Mouse (Mus musculus) midbrain, embryonic 16.5 days (tissue): ENCODE results near the gene Gm12789. TPM values are rescaled to one million over a fixed set of nuclear protein-coding genes. Genes with fewer than 3 reads are reported as not detected.
"Not testable (repeated sequence)": the region's sequence is repeated elsewhere in the genome, so short reads cannot be mapped to it uniquely, and the experiment has no call there.

Experiments
- ATAC-seq: fragments of 200-750 bp; cut with Nextera tagmentation; 2 replicates; pipeline ENCODE4 v1.8.0; 2017; ENCODE audit warnings: moderate TSS enrichment
- H3K27ac ChIP-seq: fragments of 300-500 bp; sonication (generic); 2 replicates; pipeline ENCODE4 v1.5.1; 2014; ENCODE audit warnings: mild to moderate bottlenecking, low read length, mixed read lengths
- H3K27me3 ChIP-seq: fragments of 300-500 bp; sonication (generic); 2 replicates; pipeline ENCODE4 v1.6.1; 2014; ENCODE audit warnings: low read depth, low read length, mixed read lengths; ENCODE audit not compliant: control insufficient read depth, insufficient read depth
- H3K36me3 ChIP-seq: fragments of 300-500 bp; sonication (generic); 2 replicates; pipeline ENCODE4 v1.6.1; 2014; ENCODE audit warnings: mild to moderate bottlenecking, low read length, moderate library complexity, mixed read lengths; ENCODE audit not compliant: control insufficient read depth, insufficient read depth
- H3K4me1 ChIP-seq: fragments of 300-500 bp; sonication (generic); 2 replicates; pipeline ENCODE4 v1.6.1; 2014; ENCODE audit warnings: mild to moderate bottlenecking, low read length, mixed read lengths; ENCODE audit not compliant: control insufficient read depth, insufficient read depth
- H3K4me2 ChIP-seq: fragments of 300-500 bp; sonication (generic); 2 replicates; pipeline ENCODE4 v1.6.1; 2014; ENCODE audit warnings: mild to moderate bottlenecking, low read length, mixed read lengths
- H3K4me3 ChIP-seq: fragments of 300-500 bp; sonication (generic); 2 replicates; pipeline ENCODE4 v1.5.1; 2014; ENCODE audit warnings: low read depth, mild to moderate bottlenecking, low read length, moderate library complexity, mixed read lengths
- H3K9ac ChIP-seq: fragments of 300-500 bp; sonication (generic); 2 replicates; pipeline ENCODE4 v1.6.1; 2014; ENCODE audit warnings: low read depth, low read length, mixed read lengths
- H3K9me3 ChIP-seq: fragments of 300-500 bp; sonication (generic); replicated peaks from 2 replicates; pipeline ENCODE4 v1.6.1; 2014; ENCODE audit warnings: mild to moderate bottlenecking, low read length, mixed read lengths; ENCODE audit not compliant: control insufficient read depth, poor library complexity, severe bottlenecking
- WGBS: fragments of 180-500 bp; shearing (Covaris S2); extraction: QIAGEN DNeasy Blood & Tissue Kit; methylation state at CpG from one replicate; pipeline ENCODE4 v1.1.7; 2014; 5-methylcytosine and 5-hydroxymethylcytosine counted together
- polyA plus RNA-seq: library from polyadenylated mRNA; unstranded; fragments of >200 nt; fragmentation: Nextera tagmentation; extraction: Ambion mirVana; gene quantifications from 2 replicates; pipeline ENCODE4 v1.2.1, GENCODE M21; 2015

The Gm12789 gene
- polyA plus RNA-seq, result not detected in 2 replicates

GRCm38 (mm10) chr4:101986326-101986725 is at the start of gene Gm12789:
TSS of gene Gm12789 (plus strand) at chr4:101986626.
- not testable (repeated sequence) for H3K27me3 ChIP-seq, H3K9ac ChIP-seq, H3K4me2 ChIP-seq, H3K36me3 ChIP-seq, ATAC-seq, H3K9me3 ChIP-seq, H3K4me1 ChIP-seq, H3K4me3 ChIP-seq, H3K27ac ChIP-seq
- 91% methylated on average over 2 of the region's 2 CpGs for whole genome bisulfite sequencing

GRCm38 (mm10) chr4:101940107-101940506 is 46.3 kb upstream of the Gm12789 start, which contains the start of gene Gm12794:
TSS of gene Gm12794 (plus strand) at chr4:101940407.
- ATAC-seq, H3K9ac ChIP-seq, H3K27ac ChIP-seq, H3K4me3 ChIP-seq, H3K4me1 ChIP-seq, H3K9me3 ChIP-seq, H3K36me3 ChIP-seq, H3K4me2 ChIP-seq, H3K27me3 ChIP-seq: not testable (repeated sequence)
- 84% methylated on average over 1 of the region's 2 CpGs for WGBS

- H3K9ac ChIP-seq, H3K4me2 ChIP-seq, ATAC-seq, H3K9me3 ChIP-seq, H3K27me3 ChIP-seq, H3K4me1 ChIP-seq, H3K27ac ChIP-seq, H3K36me3 ChIP-seq, H3K4me3 ChIP-seq: not testable (repeated sequence)
- WGBS, result 100% methylated on average over 1 of the region's 5 CpGs
Observed at GRCm38 (mm10) chr4:101980949-101981348, 5.5 kb upstream of the Gm12789 start, which contains the start of gene Gm12790. TSS of gene Gm12790 (minus strand) at chr4:101981049.

GRCm38 (mm10) chr4:101985678-101986077 is 748 bp upstream of the Gm12789 start:
- no peak for ATAC-seq
- Histone ChIP-seq H3K4me3 (no peak overlapping the region), H3K27ac (no peak overlapping the region), H3K27me3 (no peaks in the 10 kb centered on the region), H3K4me2 (no peak overlapping the region), H3K36me3 (no peaks in the 10 kb centered on the region), H3K9me3 (no peaks in the 10 kb centered on the region), H3K4me1 (no peaks in the 10 kb centered on the region), H3K9ac (no peak overlapping the region)
- WGBS, result 93% methylated on average over 5 of the region's 5 CpGs

GRCm38 (mm10) chr4:101997426-101997825 is 11.0 kb downstream of the Gm12789 start:
- no peaks in the 10 kb centered on the region for H3K4me1 ChIP-seq
- no peak overlapping the region for H3K9ac ChIP-seq
- H3K27ac ChIP-seq, result no peak overlapping the region
- no peak for ATAC-seq
- H3K4me2 ChIP-seq, result no peak overlapping the region
- H3K36me3 ChIP-seq, result no peaks in the 10 kb centered on the region
- no peak overlapping the region for H3K4me3 ChIP-seq
- WGBS, result 94% methylated on average over 5 of the region's 5 CpGs
- H3K27me3 ChIP-seq, result no peaks in the 10 kb centered on the region
- no peaks in the 10 kb centered on the region for H3K9me3 ChIP-seq

- peak; percentile 86 for ATAC-seq
- Histone ChIP-seq H3K27me3 (no peaks in the 10 kb centered on the region), H3K4me3 (no peak overlapping the region), H3K4me1 (no peaks in the 10 kb centered on the region), H3K4me2 (peak overlapping the region; percentile 28; the same call in 1 of the 2 replicates), H3K9me3 (no peaks in the 10 kb centered on the region), H3K9ac (no peak overlapping the region), H3K27ac (no peak overlapping the region), H3K36me3 (no peaks in the 10 kb centered on the region)
- 37% methylated on average over 15 of the region's 15 CpGs for WGBS
Observed at GRCm38 (mm10) chr4:101998267-101998922, 12.0 kb downstream of the Gm12789 start.

- Histone ChIP-seq H3K27ac (no peak overlapping the region), H3K4me3 (no peak overlapping the region), H3K4me1 (no peaks in the 10 kb centered on the region), H3K9me3 (no peaks in the 10 kb centered on the region), H3K36me3 (no peaks in the 10 kb centered on the region), H3K9ac (no peak overlapping the region), H3K27me3 (no peaks in the 10 kb centered on the region), H3K4me2 (no peak overlapping the region)
- no peak for ATAC-seq
- 79% methylated on average over 6 of the region's 6 CpGs for WGBS
Observed at GRCm38 (mm10) chr4:102026619-102027018, 40.2 kb downstream of the Gm12789 start.

Other genes starting within 250 kb of the Gm12789 start
- gene B020004J07Rik, start 142.6 kb upstream of the Gm12789 start, polyA plus RNA-seq, result not detected in 2 replicates
- not detected in 2 replicates for gene C130073F10Rik, start 92.8 kb upstream of the Gm12789 start, polyA plus RNA-seq
- gene Gm12800, start 77.5 kb upstream of the Gm12789 start, polyA plus RNA-seq, result not detected in 2 replicates
- not detected in 2 replicates for gene Gm12794, start 46.2 kb upstream of the Gm12789 start, polyA plus RNA-seq
- gene Gm12790, start 5.6 kb upstream of the Gm12789 start, polyA plus RNA-seq, result not detected in 2 replicates
- 62.5 and 64.5 TPM in 2 replicates for gene Pde4b, start 100.9 kb downstream of the Gm12789 start, polyA plus RNA-seq